Mouse (Mus musculus) intestine, postnatal 0 days (tissue): ENCODE measurements around the gene Arhgef5. TPM values are rescaled to one million over a fixed set of nuclear protein-coding genes. Genes with fewer than 3 reads are reported as not detected.
"Not testable (repeated sequence)": the region's sequence is repeated elsewhere in the genome, so short reads cannot be mapped to it uniquely, and the experiment has no call there.

Experiments
- ATAC-seq: fragments of 200-750 bp; cut with Nextera tagmentation; 2 replicates; pipeline ENCODE4 v1.8.0; 2017; ENCODE audit warnings: mild to moderate bottlenecking, moderate TSS enrichment, moderate library complexity
- H3K27ac ChIP-seq: fragments of 300-500 bp; sonication (generic); 2 replicates; pipeline ENCODE4 v1.5.1; 2014; ENCODE audit warnings: mild to moderate bottlenecking, low read depth, low read length, moderate library complexity
- H3K27me3 ChIP-seq: fragments of 300-500 bp; sonication (generic); replicated peaks from 2 replicates; pipeline ENCODE4 v1.6.1; 2014; ENCODE audit warnings: low read length, mixed read lengths; ENCODE audit not compliant: control insufficient read depth, insufficient read depth
- H3K36me3 ChIP-seq: fragments of 300-500 bp; sonication (generic); 2 replicates; pipeline ENCODE4 v1.6.1; 2014; ENCODE audit warnings: mild to moderate bottlenecking, moderate library complexity; ENCODE audit not compliant: control insufficient read depth, insufficient read depth
- H3K4me1 ChIP-seq: fragments of 300-500 bp; sonication (generic); replicated peaks from 2 replicates; pipeline ENCODE4 v1.6.1; 2014; ENCODE audit warnings: antibody characterized with exemption, low read length, mixed read lengths; ENCODE audit not compliant: control insufficient read depth, insufficient read depth
- H3K4me2 ChIP-seq: fragments of 300-500 bp; sonication (generic); replicated peaks from 2 replicates; pipeline ENCODE4 v1.6.1; 2014; ENCODE audit warnings: low read depth, mild to moderate bottlenecking, moderate library complexity
- H3K4me3 ChIP-seq: fragments of 300-500 bp; sonication (generic); 2 replicates; pipeline ENCODE4 v1.5.1; 2014; ENCODE audit warnings: low read depth, low read length
- H3K9ac ChIP-seq: fragments of 300-500 bp; sonication (generic); 2 replicates; pipeline ENCODE4 v1.6.1; 2014; ENCODE audit warnings: mild to moderate bottlenecking, low read depth, low read length
- H3K9me3 ChIP-seq: fragments of 300-500 bp; sonication (generic); 2 replicates; pipeline ENCODE4 v1.6.1; 2016; ENCODE audit warnings: mixed run types; ENCODE audit not compliant: control insufficient read depth
- CTCF ChIP-seq: sonication (generic); IDR thresholded peaks from 2 replicates; pipeline ENCODE4 v1.5.1; 2016; ENCODE audit warnings: low read depth, mild to moderate bottlenecking, control low read depth, antibody characterized with exemption, moderate library complexity
- WGBS: fragments of 180-500 bp; shearing (Covaris S2); extraction: QIAGEN DNeasy Blood & Tissue Kit; methylation state at CpG from one replicate; pipeline ENCODE4 v1.1.7; 2014; 5-methylcytosine and 5-hydroxymethylcytosine counted together
- polyA plus RNA-seq: library from polyadenylated mRNA; unstranded; fragments of >200 nt; fragmentation: Nextera tagmentation; extraction: Ambion mirVana; gene quantifications from 2 replicates; pipeline ENCODE4 v1.2.1, GENCODE M21; 2015

The Arhgef5 gene
- 20.4 and 23.2 TPM in 2 replicates for polyA plus RNA-seq

GRCm38 (mm10) chr6:43265363-43266041 lies at the start of gene Arhgef5:
Gene Arhgef5, plus strand, starts transcription at chr6:43265582.
- Histone ChIP-seq H3K9ac (peak within 1 kb of the TSS; percentile 96), H3K4me3 (peak within 1 kb of the TSS; percentile 87), H3K27ac (peak within 1 kb of the TSS; percentile 87), H3K4me1 (peaks cover 10% of the 10 kb centered on the region), H3K4me2 (peak within 1 kb of the TSS; percentile 82), H3K9me3 (no peaks in the 10 kb centered on the region), H3K36me3 (no peaks in the 10 kb centered on the region), H3K27me3 (no peaks in the 10 kb centered on the region)
- TF ChIP-seq CTCF: no peak
- ATAC-seq: peak; percentile 95
- under 1% methylated on average over 34 of the region's 48 CpGs for WGBS

DNA sequence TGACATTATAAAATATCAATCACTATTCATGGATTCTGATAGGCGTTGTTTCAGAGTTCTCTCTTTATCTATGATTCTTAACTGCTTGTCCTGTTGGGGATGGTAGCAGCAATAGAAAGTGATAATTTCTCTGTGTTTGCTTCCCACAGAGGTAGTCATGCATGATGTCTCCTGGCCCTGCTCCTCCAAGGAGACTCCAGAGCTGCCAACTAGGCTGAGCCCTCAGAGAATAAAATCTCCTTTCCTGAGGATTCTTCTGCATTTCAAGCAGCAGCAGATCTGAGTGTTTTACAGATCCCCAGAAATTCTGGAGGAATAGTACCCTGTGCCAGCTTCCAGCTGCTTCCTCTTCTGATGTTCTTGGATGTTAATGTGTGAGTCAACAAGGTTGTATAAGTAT lies 34.1 kb upstream of the Arhgef5 start, which contains the start of gene Olfr47:
TSS of gene Olfr47 (plus strand) at position 275 of the 400 bp plus-strand sequence.
- not testable (repeated sequence) for H3K27me3 ChIP-seq, H3K4me2 ChIP-seq, H3K36me3 ChIP-seq, H3K4me3 ChIP-seq, H3K27ac ChIP-seq, H3K9me3 ChIP-seq, H3K4me1 ChIP-seq, H3K9ac ChIP-seq, ATAC-seq
- 77% methylated on average over 1 of the region's 1 CpGs for WGBS

DNA sequence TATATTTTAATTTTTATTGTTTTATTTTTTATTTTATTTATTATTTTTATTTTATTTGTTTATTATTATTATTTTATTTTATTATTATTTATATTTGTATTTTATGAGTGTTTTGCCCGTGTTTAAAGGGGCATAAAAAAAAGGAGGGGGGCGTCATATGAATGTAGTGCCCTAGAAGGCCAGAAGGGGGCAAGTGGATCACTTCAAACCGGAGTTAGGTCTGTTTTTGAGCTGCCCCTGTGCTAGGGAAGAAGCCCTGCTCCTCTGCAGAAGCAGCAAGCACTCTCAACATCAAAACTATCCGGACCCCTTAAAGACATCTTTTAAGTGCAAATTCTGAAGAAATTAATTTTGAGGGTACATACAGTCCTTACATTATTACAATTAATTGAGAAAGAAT lies 23.3 kb upstream of the Arhgef5 start:
- H3K27ac ChIP-seq: no peak overlapping the region
- no peak overlapping the region for H3K9ac ChIP-seq
- H3K4me3 ChIP-seq: no peak overlapping the region
- no peak overlapping the region for H3K4me2 ChIP-seq
- no peaks in the 10 kb centered on the region for H3K36me3 ChIP-seq
- H3K9me3 ChIP-seq: no peaks in the 10 kb centered on the region
- ATAC-seq: no peak
- peak; percentile 57 for TF ChIP-seq CTCF
- WGBS: 12% methylated on average over 4 of the region's 4 CpGs
- no peaks in the 10 kb centered on the region for H3K27me3 ChIP-seq
- no peaks in the 10 kb centered on the region for H3K4me1 ChIP-seq

GRCm38 (mm10) chr6:43247396-43247795 lies 18.0 kb upstream of the Arhgef5 start:
- H3K4me2 ChIP-seq: no peak overlapping the region
- no peak for ATAC-seq
- WGBS: 57% methylated on average over 3 of the region's 3 CpGs
- no peaks in the 10 kb centered on the region for H3K36me3 ChIP-seq
- H3K4me1 ChIP-seq: no peaks in the 10 kb centered on the region
- H3K27ac ChIP-seq: no peak overlapping the region
- no peaks in the 10 kb centered on the region for H3K9me3 ChIP-seq
- H3K9ac ChIP-seq: no peak overlapping the region
- H3K4me3 ChIP-seq: no peak overlapping the region
- no peaks in the 10 kb centered on the region for H3K27me3 ChIP-seq
- no peak for TF ChIP-seq CTCF

DNA sequence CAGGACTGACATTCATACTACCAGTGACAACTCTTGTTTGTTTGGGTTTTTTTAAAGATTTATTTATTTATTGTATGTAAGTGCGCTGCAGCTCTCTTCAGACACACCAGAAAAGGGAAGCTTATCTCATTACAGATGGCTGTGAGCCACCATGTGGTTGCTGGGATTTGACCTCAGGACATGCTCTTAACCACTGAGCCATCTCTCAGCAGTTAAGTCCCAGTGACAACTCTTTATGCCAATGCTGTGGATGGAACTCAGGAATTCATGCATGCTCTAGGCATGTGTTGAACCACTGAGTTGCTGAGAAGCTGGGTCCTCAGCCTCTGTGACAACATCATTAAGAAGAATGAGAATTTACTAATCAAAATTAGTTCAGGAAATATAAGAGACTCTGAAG lies 12.4 kb upstream of the Arhgef5 start:
- H3K9ac ChIP-seq: no peak overlapping the region
- 64% methylated on average over 1 of the region's 1 CpGs for WGBS
- H3K4me1 ChIP-seq: no peaks in the 10 kb centered on the region
- no peaks in the 10 kb centered on the region for H3K36me3 ChIP-seq
- no peak for TF ChIP-seq CTCF
- H3K27ac ChIP-seq: no peak overlapping the region
- no peaks in the 10 kb centered on the region for H3K27me3 ChIP-seq
- no peaks in the 10 kb centered on the region for H3K9me3 ChIP-seq
- H3K4me3 ChIP-seq: no peak overlapping the region
- H3K4me2 ChIP-seq: no peak overlapping the region
- no peak for ATAC-seq

DNA sequence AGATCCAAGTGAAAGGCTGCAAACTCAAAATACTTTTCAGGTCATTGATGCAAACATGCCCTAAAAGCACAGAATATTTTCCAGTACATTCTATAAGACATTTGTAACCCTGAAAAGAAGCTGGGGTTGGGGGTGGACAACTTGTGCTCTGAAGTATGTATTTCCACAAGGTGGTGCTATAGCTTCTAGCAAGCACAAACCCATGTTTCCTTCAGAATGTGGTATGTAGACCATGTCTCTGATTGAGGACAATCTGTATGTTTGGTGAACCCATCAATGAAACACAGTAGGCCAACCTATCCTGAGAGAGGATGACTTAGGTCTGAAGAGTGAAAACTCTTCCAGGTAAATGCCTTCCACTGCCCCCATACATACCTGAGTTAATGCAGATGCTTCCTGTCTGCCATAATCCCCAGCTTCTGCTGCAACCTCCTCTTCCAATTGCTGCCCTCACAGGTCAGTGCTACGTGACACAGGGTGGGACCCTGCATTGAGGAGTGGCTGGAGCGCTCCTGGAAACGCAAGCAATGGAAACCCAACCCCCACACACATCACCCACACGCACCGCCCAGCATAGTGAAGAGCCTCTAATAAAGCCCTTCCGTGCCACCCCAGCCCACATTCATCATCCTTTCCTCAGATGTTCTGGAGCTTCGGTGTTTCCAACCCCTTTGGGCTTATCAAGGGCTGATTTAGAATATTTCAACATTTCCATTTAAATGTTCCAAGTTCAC lies 11.0 kb upstream of the Arhgef5 start:
- Histone ChIP-seq H3K4me3 (no peak overlapping the region), H3K4me1 (no peaks in the 10 kb centered on the region), H3K36me3 (no peaks in the 10 kb centered on the region), H3K9ac (no peak overlapping the region), H3K9me3 (no peaks in the 10 kb centered on the region), H3K4me2 (no peak overlapping the region), H3K27me3 (no peaks in the 10 kb centered on the region), H3K27ac (no peak overlapping the region)
- peak; percentile 89 for TF ChIP-seq CTCF
- no peak for ATAC-seq
- 68% methylated on average over 7 of the region's 7 CpGs for WGBS
